Mouse (Mus musculus): ENCODE results near the gene Fam19a2. TPM values are rescaled to one million over a fixed set of nuclear protein-coding genes. Genes with fewer than 3 reads are reported as not detected.
A peak's percentile ranks its signal among the peaks of the same experiment; 100 is the strongest.

Fam19a2 gene
- total RNA-seq, 2 experiments from 2014 or later = 0.12 to 0.17 TPM

DNA sequence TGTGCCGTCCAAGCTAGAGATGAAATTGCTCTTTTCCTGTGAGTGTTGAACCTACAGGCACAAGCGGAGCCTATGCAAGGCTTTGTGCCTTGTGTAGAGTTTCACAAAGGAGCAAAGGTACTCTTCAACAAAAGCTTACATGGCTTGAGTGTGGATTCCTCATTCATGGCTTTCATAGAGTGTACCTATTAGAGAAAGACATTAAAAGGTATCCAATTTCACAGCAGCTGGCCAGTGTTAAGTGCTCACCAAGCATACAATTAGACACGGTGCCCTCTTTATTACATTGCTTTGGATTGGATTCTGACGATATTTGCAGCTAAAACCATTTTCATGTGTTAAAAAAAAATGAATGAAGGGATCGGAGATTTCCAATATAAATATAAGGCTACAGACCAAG, 261.6 kb downstream of the Fam19a2 start:
- intact Hi-C loops (cut with DNase I) = no loop called here
- no peak for DNase-seq

DNA sequence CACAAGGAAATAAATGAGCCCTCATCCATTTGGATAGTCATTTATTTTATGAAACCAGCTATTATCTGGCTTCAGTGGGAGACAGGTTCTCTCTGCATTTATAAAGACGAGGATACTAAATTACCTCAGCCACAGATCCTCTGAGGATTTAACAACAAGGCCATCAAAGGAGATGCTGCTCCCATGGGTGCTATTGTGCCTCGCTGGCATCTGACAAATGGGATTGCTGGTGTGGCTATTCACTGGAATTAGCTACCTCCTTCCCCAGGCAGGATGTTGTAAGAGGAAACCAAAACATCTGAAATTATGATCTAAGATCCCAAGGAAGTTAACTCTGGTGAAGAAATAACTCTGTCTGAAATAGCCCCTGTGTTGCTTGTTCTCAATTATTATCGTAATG, 262.3 kb downstream of the Fam19a2 start:
- intact Hi-C loops (cut with DNase I) = no loop called here
- peak in 1 of 2 experiments; percentile 6 for DNase-seq

DNA sequence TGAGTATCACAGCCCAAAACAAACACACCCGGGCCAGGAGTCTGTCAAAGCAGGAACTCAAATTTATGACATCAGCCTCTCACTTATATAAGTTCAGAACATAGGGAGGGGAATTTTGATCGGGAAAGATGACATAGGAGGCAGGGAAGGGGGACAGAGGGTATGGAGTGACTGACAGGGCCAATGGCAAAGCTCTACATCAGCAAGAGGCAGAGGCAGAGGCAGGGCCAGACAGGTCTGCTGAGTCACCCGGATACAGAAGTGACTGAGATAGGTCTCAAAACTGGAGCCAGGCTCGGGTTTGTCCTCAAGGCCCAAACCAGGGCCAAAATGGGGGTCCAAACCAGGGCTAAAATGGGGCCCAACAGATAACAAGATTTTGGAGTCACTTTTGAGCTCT, 272.3 kb downstream of the Fam19a2 start:
- DNase-seq = no peak
- intact Hi-C loops (cut with DNase I) = no loop called here

DNA sequence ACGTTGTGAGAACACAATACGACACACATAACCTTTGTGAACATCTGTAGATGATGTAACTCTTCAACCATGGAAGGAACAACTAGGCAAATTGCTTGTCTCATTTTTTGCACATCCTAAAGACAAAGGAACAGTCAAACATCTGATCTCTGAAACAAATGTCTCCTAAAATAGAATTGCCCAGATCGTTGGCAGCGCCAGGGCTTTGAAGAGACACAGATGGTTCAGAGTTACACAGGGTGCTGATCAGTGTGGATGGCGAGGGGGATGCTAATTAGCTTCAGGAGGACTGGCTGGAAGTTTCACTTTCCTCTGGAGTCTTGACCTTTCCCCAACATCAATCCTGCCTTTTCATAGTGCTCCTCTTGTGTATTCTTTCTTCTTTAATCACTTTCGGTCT, 284.6 kb downstream of the Fam19a2 start:
- intact Hi-C loops (cut with DNase I) = loop anchor here (10.0 kb wide), 1 partner anchor 204 kb away; no protein-coding TSS in a partner anchor

DNA sequence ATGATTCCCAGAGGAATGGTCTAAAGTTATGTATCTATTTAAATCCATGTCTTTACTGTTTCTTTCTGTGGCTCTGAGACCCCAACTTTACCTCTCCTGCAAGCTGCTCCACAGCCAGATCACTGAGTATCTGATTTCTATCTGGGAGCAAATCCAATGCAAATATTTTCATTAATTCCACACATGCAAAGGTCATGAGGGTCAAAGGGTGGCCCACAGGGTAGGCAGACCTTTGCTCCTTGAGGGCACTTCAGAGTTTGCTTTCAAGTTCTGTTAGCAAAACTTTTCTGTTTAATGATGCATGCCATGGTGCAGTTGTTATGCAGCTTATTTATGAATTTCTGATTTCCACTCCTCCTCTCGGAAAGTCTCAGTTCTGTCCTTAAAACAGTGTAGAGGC, 303.9 kb downstream of the Fam19a2 start:
- intact Hi-C loops (cut with DNase I) = no loop called here
- no peak for DNase-seq

More for the DNA sequence above, 284.6 kb downstream of the Fam19a2 start:
- DNase-seq = no peak

DNA sequence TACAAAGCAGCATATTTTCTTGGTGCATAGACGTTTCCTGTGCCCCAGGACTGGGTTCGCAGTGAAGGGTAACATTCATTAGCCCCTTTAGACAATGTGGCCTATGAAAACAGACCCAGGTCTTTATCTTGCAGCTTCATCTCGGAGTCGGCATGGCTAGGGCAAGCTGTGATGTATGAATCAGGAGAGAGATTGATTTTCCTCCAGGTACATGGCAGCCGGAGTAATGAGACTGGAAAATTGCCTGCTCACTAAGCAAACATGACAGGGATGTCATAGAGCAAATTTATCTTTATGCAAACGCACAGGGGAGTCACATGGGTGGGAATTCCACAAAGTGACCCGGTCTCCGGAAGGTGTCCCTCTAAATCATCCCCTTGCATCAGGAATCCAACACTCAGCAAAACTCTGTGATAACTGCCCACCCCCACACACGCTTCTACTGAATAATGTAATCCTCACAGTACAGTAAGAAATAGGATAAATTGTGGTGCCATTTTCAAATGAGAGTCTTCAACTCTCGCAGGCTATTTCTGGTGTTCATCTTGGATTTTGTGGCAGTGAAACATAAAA, 306.9 kb downstream of the Fam19a2 start:
- intact Hi-C loops (cut with DNase I) = no loop called here
- DNase-seq = no peak

DNA sequence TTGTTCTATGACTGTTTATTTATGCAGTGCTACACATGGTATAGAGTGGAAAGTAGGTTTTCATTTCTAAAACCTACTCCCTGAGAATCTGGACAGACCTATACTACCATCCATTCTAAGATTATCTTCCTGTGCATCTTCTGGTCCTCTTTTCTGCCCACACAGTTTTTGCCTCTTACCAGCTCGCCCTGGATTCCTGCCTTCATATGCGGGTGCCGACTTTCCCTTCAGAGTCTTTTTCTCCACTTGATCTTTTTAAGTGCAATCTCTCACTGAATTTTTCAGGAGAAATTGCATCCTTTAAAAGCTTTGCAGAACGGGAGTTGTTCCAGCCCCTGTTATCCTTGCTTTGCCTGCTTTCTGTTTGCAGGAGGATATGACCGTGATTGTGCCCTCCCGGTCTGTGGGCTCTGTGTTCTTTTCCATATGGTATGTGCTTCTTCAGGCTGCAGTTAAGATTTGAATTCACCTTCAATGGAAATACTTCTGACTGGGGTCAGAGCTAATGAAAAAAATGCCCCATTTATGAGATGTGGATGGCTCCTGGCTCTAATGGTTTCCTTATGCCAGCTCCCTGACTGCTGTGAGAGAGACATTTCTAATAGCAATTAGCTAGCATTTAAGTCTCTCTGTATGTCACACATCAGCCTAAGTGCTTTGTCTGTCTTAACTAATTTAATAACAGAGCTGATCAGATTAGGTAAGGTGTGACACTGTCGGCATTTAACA, 308.7 kb downstream of the Fam19a2 start:
- intact Hi-C loops (cut with DNase I) = no loop called here
- no peak for DNase-seq

DNA sequence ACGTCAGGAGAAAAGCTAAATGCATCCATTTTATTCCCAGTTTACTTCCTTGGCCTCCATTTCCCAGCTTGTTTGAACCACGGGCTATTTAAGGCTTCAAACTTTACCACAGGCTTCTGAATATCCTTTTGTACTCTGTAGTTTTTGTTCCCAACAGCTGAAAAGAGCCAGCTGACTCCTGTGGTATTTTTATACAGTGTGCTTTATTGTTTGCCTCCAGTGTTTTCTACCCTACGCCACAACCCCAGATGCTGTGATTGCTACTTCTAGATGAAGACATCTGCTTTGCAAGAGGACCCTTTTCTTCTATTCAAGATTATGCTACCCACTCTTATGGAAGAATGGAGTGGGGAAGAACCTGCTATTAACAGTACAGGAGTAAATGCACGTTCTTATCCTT, 314.0 kb downstream of the Fam19a2 start:
- no peak for DNase-seq
- intact Hi-C loops (cut with DNase I) = no loop called here

DNA sequence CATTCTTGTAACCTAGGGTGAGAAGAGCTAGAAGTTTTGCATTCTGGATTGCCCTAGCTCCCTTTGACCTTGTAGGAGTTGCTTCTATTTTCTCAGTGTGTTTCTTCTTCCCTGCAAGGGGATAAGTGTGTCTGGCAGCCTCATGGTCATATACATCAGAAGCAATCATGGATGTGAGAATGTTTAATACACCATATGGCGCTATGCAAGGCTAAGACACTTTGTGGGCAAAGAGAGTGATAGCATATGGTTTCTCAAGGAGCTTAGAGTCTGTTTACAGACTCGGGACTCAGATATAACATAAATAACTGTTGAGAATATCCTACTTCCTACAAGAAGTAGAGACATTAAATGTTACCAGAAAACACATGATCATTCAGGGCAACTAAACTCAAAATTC, 315.2 kb downstream of the Fam19a2 start:
- intact Hi-C loops (cut with DNase I) = no loop called here

DNA sequence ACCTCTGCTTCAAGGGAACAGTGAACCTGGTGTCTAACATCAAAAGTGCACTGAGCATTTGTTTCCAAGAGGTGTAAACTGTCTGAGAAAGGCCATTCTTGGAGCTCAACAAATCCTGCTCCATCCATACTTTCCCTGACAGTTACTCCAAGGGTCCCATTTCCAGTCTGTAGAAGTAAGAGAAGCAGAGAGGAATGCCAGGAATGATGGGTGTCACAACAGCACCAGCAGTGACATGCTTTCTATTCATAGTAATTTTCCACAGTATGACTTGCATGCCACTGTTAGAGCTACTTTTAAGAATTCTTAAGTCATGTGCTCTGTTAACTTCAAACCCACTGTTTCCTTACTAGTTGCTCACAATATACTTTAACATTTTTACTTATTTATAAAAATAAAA, 331.2 kb downstream of the Fam19a2 start:
- peak; percentile 10 to 15 for DNase-seq
- intact Hi-C loops (cut with DNase I) = no loop called here

More for the DNA sequence above, 315.2 kb downstream of the Fam19a2 start:
- DNase-seq = no peak

DNA sequence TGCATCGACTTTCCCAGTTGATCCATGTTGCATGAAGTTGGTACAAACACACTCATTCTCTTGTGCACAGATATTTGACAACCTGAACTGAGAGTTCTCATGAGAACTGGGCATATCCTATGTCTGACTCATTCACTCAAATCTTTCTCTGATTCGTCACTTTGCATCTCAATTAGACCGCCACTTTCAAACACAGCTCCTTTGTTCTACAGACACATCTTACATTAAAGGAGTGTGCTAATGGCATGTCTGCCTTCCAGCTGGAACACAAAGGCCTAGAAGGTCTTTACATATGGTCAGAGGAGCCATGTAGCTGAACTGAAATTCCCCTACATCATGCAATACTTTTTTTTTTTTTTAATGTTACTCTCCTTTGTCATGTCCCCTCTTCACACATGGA, 333.3 kb downstream of the Fam19a2 start:
- DNase-seq = no peak
- intact Hi-C loops (cut with DNase I) = no loop called here

DNA sequence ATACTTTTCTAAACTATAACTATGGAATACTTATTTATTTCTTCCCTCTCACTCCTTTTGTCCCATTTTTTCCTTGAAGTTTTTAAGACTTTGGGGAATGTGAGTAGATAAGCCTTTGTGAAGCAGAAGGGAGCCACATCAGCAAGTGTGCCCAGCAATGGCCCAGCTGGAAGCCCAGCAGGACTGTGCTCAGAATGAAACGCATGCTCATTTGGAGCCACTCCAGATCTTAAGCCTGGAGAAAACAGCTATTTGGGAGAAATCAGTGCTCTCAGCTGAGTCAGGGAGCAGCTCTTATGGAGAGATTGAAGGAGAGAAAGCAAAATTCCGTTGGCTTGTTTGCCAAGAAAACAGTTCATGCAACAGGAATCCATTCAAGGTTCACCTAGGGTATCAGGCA, 341.9 kb downstream of the Fam19a2 start:
- DNase-seq = no peak
- intact Hi-C loops (cut with DNase I) = no loop called here

DNA sequence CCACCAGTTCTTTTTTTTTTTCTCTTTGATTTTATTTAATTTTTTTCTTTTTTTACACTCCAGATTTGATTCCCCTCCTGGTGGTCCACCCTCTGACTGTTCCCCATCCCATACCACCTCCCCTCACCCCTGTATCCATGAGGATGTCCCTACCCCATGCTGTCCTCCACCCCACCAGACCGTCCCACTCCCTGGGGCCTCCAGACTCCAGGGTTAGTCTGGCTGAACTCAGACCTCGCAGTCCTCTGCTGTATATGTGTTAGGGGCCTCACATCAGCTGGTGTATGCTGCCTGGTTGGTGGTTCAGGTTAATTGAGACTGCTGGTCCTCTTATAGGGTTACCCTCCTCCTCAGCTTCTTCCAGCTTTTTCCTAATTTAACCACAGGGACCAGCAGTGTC, 362.9 kb downstream of the Fam19a2 start:
- no peak for DNase-seq
- intact Hi-C loops (cut with DNase I) = no loop called here

DNA sequence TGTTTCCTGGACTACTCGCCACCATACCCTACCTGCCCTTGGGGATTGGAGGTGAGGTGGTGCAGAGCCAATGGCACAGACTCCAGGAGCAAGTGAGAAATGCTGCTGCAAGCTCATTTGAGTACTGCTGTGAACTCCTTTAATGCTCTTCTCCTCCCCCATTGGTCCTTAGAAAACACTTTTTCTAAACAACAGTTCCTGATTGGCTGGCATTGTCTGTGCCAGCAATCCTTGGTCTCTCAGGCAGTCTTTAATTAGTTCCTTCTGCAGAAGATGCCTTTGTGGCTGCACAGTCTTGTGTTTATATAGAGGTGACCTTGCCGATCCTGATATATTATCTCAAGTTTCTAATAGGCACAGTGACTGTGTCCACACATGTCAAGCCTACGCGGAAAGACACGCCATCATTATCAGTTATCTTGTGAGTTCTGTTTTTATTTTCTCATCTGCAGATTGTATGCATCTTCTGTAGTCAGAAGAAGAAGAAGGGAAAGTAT, 365.5 kb downstream of the Fam19a2 start:
- intact Hi-C loops (cut with DNase I) = no loop called here
- no peak for DNase-seq

DNA sequence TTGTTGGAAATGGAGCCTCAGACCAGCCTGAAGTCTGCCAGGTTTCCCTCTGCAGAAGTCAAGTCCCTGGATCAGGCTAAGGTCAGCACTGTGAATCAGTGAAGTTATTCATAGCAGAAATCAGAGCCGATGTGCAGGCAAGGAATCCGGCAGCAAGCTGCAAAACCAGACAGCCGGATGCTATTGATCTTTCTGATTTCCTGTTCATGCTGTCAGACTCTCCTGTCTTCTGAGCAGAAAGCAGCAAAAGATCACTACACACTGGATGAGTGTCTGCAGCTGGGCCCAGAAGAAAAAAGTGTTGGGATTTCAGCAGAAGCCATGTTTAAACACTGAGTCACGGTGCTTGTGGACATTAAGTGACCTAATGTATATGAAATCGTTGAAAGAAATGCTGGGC, 368.2 kb downstream of the Fam19a2 start:
- DNase-seq = no peak
- intact Hi-C loops (cut with DNase I) = no loop called here

DNA sequence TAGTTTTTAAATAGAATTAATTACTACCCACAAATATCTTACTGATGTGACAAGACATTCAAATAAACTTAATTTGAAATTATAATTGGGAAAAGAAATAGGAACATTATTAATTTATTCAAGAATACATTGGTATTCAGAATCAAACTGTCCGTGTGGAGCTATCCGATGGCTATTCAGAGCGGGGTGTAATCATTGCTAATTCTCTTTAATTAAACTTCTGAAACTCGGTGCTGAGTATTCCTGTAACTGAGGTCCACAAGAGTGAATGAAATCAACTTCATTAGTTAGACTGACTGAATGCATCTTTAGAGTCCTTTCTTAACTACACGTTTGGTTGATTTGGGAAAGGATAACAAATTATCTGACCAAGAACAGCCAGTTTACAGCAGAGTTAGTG, 372.9 kb downstream of the Fam19a2 start:
- no peak for DNase-seq

DNA sequence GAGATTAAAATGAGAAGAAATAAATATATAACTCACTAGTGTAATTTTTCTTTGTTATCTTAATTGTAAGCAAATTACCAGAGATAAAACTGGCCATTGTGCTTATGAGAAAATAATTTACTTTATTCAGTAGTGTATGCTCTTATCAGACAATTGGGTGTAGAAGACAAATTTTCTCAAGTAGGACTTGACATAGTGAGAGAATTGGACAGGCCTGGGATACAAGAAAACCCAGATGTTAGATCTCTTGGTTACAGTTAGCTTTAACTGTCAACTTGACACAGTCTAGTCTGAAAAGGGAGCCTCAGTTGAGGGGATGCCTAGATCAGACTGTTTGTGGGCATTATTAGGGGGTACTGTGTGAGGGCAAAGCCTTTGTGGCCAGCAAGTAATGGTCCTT, 373.7 kb downstream of the Fam19a2 start:
- DNase-seq = no peak
- intact Hi-C loops (cut with DNase I) = no loop called here

More for the DNA sequence above, 372.9 kb downstream of the Fam19a2 start:
- intact Hi-C loops (cut with DNase I) = no loop called here

DNA sequence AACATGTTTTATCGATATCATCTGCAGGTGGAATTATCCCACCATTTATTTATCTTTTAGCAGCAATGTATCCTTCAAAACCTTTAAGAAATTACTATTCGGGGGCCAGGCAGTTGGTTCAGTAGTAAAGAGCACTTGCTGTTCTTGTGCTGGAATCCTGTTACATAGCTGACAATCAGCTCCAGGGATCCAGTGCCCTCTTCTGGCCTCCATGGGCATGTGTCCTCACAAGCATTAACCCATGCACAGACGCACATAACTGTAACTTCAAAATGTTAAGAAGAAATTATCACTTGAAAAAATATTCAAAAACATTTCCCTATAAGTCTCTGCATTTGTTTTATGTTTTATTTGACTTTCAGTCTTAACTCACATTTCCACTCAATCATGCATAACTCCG, 381.8 kb downstream of the Fam19a2 start:
- DNase-seq = no peak
- intact Hi-C loops (cut with DNase I) = no loop called here

DNA sequence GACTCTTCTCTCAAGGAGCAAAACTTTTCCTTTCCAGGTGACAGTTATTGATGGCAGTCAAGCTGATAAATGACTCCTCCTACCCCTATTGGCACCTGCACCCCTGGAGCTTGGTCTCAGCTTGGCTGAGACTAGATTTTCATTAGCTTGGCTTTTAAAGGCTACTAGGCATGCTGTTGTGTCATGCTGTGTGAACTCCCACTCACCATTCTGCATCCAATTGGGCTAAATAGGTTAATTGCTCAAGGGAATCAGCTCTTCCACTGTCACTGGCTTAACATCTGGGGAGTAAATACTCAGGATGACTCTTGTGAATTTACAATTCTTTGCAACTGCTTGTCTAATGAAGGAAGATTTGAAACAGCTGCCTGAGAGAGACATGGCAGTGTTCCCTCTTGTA, 407.4 kb downstream of the Fam19a2 start:
- intact Hi-C loops (cut with DNase I) = no loop called here
- no peak for DNase-seq

DNA sequence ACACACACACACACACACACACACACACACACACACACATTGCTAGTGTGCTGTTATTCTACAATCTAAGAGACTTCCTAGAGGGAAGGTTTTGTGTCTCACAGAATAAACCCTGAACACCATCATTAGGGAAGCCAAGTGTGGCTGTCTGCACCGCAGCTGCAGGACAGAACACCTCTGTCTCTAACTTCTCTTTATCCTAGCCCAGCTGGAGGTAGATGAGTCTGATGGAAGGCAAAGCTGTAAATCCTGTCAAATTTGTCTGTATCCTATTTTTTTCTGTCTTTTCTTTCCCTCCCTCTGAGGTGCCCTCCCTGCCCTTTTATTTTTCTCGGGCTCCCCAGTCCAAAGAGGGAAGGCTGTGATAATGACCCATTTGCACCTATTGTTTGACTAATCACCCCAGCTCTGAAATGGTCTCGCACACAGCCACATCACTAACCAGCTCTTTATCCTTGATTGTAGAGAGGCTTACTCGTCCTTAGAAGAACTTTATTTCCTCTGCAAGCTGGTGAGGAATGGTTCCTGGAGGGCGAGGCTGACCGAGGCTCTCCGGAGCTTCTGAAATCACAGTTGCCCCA, 414.6 kb downstream of the Fam19a2 start:
- no peak for DNase-seq
- intact Hi-C loops (cut with DNase I) = no loop called here

DNA sequence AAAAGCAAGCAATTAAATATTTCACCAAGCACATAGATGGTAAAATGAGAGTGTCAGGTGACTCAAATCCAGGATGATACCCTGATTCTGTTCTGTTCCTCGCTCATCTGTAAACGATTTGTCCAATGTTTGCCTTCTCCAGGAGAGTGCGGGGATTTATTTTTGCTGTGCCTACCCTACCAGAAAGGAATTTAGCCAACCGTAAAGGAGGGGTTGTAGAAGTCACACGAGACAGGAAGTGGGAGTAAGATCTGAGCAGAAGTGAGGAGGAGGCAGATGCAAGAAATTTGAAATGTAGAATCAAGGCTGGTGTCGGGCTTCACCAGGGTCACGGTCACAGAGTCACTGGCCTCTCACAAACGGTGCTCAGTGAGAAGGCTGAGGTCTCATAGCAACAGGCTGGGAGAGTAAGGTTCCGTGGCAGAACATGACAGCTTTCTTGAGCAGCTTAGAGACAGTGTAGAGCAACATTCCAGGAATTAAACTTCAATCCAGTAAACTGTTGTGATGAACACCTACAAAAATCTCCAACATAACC, 419.0 kb downstream of the Fam19a2 start:
- no peak for DNase-seq
- intact Hi-C loops (cut with DNase I) = no loop called here
